Mouse (Mus musculus) granulocyte monocyte progenitor cell, adult 5-6 weeks (primary cell): Measurements from ENCODE around the gene Prima1. TPM values are rescaled to one million over a fixed set of nuclear protein-coding genes. Genes with fewer than 3 reads are reported as not detected.
A peak's percentile ranks its signal among the peaks of the same experiment; 100 is the strongest.

ENCODE experiments used
- ATAC-seq: replicated peaks from 2 replicates; pipeline ENCODE4 v1.8.0; 2016; ENCODE audit warnings: mild to moderate bottlenecking, moderate TSS enrichment, inconsistent platforms; ENCODE audit not compliant: poor library complexity, severe bottlenecking
- total RNA-seq, 2 experiments: library from RNA; stranded (forward) in 1 of 2; stranded (reverse) in 1 of 2; fragments of 200-712, 200-1000 nt in 1 of 2; fragments of >200 nt in 1 of 2; fragmentation: Nextera tagmentation in 1 of 2; gene quantifications; 2 replicates each; pipeline ENCODE4 v1.2.3; 2014 to 2017

Prima1 gene
- total RNA-seq, 2 experiments from 2014 or later = not detected

DNA sequence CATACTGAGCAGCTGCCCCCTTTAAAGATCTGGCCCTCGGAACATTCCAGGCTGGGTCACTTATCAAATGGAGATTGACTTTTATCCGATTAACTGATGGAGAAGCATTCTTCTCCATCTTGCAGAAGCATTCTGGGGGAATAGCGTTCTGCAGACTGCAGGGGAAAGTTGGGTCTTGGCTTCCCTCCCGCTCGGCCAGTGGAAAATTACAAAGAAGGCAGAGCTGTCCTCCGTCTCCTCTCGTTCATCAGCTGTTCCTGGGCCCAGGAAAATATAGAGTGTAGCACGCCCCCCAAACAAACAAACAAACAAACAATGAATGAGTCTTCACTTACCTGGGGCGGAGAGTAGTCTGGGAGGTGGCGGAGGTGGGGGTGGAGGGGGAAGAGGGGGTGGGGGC is 6.7 kb downstream of the Prima1 start:
- ATAC-seq = no peak

DNA sequence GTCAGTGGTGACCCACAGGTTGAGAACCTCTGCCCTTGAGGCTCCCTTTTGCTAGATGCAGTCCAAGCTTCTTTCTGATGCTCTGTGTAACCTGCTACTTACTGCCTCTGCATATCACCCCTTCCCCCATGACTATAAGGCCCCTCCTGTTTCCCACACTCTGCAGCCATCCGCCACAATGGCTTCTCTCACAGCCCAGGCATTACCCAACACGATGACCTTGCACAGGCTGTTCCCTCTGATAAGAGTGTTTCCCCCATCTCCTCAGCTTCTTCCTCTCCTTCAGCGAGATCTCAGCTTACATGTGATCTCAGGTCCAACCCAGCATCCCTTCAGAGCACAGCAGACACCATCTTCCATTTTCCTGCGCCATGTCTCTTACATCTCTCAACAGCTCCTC is 12.9 kb downstream of the Prima1 start:
- peak; percentile 66 for ATAC-seq

DNA sequence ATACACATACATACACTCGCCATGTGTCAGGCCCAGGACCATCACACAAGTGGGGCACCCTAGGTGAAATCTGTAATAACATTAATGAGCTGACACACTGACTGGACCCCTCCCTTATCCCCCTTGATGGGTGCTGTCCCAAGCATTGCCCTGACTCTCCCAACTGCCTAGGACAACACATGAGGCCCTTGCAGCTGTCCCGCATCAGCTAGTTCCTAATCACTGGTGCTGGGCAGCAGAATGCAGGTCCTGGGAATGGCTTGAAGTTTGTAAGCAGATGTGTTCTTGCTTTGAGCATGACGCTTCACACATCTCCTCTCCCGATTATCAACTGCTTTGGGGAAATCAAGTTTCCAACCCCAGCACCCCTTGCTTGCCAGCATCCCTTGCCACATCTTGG is 15.8 kb downstream of the Prima1 start:
- no peak for ATAC-seq

DNA sequence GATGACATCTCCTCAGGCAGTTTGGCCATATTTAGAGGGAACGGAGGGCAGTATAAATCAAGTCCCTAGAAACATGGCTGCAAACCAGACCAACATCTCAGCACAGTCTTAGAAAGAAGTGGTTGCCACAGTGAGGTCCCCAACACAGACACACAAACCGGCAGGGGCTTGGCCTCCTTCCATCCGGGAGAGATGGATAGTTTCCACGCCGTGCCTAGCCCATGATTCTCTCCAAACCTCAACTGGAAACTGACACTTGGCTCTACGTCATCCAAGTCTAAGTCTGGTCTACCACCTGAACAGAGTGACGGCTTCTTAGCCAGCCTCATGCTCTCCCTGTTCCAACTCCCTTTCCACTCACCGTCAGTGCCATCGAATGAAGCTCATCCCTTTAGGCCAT is 18.3 kb downstream of the Prima1 start:
- no peak for ATAC-seq

DNA sequence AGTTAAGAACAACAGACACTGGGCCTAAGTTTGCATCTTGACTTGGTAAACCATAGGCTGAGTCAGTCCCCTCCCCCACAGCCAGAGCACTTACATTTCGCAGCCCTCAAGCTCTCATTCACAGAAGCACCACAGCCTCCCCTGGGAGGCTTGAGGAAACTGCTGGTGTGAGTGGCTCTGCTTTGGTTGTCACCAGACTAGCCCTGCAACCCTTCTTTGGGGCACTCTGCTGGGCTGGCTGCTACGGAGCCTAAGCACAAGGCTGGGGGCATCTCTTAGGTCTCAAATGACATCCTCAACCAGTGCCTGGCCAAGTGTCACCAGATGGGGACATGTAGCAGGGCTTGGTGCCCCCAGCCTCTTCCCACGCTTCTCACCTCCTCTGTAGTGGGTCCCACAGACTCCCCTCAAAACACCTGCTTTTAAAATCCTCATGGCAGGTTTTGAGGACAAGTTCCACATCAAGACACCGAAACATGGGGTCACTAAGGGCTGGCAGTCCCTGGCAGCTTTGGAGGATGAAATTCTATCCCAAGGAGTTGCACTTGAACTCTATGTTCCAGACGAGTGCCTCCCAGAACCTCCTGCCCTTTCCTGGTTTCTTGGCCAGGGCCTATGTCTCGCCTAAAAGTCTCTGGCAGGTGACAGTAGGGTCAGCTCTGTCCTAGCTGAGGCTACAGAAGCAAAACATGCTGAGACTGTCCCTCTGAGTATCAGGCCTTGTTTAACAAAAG is 25.9 kb downstream of the Prima1 start:
- no peak for ATAC-seq

DNA sequence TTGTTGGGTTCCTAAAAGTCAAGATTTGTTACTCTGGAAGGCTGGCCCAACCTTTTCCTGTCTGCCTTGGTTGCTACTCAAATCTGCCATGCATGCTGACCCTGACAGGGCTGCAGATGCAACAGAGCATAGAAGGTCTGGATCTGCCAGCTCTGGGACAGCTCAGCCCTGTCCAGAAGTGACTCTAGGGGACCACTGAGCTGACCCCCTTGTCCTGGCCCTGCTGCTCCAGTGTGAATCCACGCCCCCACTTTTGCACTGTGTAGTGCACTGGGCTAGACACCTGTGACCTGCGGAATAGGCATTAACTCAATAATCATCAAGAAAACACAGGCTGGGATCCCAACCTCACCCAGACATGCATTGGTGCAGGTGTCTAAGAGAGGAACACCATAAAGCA is 27.2 kb downstream of the Prima1 start:
- ATAC-seq = no peak

DNA sequence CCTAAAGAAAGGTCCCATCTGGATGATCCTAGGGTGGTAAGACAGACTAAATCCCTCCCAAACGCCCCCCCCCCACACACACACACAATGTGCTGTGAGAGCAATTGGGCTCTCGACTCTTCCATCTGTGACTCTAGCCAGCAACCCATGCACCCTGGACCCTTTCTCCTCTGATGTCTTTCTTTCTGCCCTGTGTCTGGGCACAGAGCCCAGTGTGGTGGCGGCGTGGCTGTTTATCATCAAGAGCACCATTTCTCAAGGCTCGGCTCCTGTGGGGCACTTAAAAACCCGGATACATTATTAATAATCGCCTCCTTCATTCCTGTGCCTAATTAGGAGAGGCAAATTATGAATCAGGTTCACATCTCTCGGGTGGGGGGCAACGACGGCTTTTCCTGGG is 27.7 kb downstream of the Prima1 start:
- no peak for ATAC-seq

DNA sequence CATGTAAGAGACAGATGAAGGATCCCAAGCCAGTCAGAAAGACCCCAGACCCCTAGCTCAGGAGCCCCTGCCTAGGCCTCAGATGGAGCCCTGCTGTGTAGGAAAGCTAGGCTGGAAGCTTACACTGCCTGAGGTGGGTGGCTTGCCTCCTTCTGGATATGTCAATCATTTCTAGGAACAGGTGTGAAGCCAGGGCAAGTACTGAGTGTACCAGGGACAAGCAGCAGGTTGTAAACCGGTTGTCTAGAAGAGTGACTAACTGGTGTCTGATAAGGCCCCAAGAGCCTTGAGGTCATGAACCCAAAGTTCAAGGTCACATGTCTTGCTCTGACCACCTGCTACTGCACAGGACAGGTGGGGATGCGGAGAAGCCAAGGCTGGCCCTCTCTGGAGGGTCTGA is 28.4 kb downstream of the Prima1 start:
- no peak for ATAC-seq

DNA sequence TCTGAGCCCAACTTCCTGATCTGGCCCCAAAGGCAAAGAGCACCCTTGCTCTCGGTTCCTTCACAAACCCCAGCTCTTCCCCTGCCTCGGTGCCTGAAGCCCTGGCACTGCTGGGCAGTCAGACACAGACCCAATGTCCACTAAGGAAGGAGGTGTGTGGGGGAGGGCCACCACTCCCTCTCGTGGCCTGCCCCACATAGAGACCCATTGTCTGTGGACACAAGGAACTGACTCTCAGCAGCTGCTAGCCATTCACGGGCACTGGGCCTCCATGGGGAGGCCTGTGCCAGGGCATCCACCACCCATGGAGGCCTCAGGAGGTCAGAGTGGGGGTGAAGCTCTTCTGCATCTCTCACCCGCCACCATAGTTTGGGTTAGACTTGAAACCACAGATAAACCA is 30.9 kb downstream of the Prima1 start:
- no peak for ATAC-seq

DNA sequence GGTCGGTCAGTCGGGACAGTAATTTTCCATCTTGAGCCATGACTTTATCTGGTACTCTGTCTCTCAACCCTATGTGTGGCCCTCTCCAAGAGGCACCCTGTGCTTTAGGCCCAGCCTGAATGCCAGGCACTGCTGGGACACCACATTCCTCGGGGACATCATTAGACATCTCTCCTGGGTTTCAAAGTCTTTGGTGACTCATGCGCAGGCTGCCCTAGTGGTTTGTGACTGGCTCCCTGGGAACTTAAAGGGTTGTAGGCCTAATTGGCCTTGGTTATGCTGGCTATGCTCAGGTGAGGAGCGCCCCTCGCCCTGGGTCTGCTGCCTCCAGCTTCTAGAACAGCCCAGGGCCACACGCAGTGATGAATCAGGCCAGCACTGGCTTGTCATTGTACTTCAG is 32.4 kb downstream of the Prima1 start:
- no peak for ATAC-seq

DNA sequence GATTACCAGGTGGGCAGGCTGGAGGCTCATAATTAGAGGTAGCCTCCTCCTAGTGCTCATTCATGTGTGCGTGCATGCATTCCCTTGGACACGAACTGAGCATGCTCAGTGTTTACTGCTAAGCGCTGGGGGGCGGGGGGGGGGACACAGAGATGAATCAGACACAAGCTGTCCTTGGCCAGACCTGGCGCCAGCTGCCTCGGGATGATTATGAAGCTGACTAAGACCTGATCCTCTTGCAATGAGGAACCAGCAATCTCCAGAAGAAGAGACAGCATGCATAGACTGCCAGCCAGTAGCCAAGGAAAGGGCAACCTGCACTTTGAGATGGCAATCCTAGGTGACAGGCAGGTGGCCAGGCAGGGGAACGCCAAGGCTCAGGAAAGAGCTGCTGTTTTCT is 36.4 kb downstream of the Prima1 start:
- no peak for ATAC-seq

DNA sequence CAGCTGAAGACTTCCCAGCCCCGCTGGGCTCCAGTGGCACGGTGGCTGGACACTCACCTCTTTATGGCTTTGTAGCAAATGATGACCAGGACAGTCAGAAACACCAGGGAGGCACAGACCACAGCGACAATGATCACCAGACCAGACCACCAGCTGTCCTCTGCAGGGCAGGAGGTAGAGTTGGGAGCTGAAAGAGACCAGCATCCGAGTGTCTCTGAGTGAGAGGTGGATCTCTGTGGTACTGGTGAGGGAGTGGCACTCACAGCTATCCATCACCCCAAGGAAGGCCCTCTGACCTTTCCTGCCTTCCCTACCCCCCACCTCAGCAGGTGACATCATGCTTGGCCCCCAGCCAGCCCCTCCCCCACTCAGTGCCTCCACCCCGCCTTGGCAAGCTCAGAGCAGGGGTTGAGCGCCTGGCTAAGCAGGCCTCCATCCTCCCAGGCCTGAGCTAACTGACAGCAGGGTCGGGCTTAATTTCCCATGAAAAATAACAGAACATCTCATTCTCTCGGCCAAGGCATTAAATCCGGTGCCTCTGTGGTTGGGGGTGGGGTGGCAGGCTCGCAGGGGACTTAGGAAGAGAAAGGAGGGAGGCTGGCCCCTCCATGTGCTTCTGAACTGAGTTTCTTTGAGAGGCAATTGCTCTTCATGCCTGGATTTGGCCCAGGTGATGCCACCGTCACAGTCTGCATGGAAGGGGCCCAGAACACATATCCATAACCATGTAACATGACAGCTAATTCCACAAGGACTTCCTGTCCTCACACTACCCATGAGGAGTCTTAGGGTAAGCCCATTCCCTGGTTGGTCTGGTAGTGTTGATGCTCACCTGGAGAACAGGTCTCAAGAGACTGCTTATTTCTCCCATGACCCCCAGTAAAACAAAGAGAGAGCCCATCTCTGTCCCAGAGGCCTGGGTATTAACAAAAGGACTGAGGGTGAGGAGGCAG is 39.1 kb downstream of the Prima1 start:
- no peak for ATAC-seq

DNA sequence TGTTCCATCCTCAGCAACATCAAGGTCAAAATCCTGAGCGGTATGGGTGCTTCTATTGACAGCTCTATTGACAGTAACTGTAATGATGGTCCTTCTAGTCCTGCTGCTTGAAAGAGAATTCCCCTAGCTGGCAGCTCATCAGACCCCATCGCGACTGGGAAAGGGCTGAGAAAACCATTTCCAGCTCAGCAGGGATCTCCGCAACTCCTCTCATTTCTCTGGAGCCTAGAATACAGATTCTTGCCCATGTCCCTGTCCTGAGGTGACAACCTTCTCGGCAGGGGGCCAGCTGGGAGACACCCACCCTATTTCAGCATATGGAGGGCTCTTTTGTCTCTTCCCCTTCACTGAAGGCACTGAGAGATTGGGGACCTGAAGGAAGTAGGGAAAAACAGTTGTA is 49.0 kb downstream of the Prima1 start:
- ATAC-seq = no peak

DNA sequence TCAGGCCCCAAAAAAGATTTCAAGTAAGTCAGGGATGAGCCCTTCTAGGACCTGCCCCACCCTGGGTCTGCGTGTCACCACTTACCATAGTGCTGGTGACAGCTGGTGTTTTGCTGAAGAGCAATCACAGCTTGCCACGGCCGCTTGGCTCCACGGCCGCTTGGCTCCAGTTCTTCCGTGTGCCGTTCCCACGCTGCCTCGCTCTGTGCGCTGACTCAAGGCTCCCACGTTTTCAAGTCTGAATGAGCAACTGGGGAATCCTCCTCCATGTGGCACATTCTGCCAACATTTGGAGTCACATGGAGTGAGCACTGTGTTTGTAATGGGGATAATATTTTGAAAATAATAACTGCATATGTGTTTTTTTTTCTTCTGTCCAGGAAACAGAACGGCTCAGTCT is 52.2 kb downstream of the Prima1 start:
- ATAC-seq = no peak

DNA sequence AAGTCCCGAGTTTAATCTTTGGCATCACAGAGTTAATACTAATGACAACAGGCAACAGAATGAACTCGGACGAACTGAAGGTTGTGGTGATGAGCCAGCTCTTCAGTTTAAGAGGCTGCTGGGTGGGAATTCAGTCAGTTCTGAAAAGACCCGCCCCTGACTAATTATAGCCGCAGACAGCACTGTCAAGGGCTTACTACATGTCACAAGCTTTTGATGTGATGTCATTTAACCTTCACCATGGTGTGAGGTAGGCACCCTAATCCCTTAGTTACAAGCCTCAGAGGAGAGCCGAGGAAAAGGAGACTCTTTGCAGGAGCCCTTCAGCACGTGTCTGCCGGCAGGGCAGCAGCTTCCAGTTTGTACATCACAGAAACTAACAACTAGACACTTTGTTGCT is 53.7 kb downstream of the Prima1 start:
- no peak for ATAC-seq

DNA sequence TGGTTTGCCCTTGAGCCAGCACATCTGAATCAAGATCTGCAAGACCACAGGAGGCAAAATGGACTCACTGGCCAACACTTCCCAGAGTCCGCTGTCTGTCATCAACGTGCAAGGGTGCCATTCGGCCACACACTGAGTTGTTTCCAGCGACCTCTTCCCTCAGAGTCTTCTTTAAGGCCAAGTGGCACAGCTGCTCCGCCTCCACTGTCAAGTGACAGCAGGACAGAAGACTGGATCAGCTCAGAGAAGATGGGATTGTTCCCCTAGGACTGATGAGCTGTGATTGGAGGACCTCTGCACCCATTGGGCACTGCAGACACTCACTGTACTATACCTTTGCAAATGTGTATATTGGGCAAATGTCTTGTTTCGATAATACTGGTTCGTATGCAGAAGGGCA is 54.9 kb downstream of the Prima1 start:
- no peak for ATAC-seq

DNA sequence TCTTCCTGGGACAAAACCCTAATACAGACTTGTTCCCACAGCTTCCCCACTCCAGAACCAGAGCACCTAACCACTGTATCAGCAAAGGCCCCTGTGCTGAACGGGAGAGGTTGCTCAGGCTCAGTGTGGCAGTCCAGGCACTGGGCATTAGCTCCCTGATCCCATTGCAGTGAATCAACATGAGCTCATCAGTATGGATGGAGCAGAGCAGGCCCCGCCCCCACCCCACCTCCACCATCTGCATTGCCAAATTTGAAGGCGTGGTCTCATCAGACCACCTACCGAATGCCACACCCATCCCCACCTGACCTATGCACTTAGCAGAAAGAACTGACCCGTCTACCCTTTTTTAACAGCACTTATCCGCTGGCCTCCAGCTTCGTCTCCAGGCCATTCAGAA is 58.9 kb downstream of the Prima1 start:
- no peak for ATAC-seq

DNA sequence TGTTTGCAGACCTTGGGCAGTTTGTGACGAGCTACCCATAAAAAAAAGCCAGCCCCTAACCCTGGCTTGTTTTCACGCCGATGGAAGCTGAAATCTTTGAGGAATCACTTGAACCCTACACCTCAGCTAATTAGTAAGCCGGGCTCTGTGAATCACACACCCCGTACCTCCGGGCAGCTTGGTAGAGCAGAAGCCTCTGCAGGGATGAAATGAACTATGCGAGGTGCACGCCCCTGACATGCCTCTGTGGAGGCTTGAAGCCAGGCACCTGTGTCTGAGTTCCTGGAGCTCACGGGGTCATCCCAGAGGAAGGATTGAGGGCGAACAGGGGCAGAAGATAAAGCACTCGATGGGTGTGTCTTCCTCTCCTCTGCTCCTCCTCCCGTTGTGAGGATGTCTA is 73.1 kb downstream of the Prima1 start:
- ATAC-seq = no peak

DNA sequence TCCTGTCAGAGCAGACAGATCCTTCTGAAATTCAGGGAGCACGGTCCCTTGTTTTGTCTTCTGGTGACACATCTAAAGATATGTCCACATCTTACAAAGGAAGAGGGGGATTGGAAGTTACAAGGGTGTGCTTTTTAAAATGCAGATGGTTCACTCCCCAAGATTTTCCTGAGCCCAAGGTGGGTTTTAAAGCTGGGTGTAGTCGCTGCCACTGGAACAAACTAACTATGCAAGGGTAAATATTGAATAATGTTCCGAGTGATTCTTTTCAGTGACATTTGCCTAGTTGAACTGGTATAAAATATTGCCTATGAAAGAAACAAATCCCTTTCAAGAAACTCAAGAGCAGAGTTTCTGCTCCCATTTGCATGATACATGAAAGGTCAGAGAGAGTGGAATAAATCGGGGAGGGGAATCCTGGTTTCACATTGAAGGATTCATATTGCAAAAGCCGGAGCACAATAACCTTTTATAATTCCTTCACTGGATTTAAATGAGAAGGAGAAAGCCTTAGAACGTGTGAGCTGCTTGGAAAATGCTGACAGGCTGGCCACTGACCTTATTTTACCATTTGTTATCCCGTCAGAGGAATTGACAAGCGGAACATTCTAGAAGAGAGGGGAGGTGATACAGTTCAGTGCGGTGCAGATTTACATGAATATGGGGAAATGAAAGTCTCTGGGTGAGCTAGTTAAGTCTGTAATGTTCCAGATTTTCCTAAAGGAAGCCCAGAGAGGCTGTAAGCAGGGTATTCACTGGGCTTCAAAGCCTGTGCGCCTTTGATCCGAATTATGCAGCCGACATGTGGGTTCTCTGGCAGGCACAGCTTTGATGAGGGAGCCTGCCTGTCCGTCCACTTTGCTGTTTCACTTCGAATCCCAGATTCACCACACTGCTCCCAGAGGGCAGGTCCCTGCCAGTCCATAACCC is 77.6 kb downstream of the Prima1 start:
- ATAC-seq = no peak

DNA sequence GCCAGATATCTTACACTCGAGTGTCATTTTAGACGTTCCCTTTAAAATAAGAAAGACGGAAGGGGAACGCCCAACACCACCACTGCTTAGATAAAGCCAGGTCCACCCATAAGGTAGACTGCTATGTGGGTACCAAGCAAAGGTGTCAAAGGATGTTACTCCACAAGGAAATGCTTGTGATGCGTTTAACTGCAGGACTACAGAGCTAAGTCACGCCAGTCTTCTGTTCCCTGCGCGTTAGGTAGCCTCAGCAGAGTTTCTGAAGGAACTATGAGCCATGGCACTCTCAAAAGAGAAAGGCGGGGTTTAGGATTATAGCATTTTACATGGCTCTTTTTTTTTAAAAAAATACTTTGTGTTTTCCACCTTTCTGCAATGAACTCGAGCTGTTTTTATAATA is 78.4 kb downstream of the Prima1 start:
- ATAC-seq = no peak

DNA sequence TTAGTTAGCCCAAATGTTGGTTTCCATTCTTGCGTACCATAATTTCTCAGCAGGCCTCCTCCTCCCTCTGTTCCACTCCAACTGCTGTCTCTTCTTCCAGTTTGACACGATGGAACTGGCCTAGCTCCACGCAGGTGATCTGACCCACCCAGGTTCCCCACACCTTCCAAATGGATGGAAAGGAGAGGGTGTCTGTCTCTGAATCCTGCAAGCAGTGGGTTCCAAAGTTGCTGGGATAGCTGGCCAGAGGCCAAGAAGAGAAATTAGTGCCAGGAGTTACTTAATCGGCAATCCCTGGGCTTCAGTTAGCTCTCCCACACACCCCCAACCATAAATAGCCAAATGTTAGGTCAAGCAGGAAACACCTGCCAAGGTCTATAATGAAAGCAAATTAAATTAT is 81.2 kb downstream of the Prima1 start:
- no peak for ATAC-seq
